Mouse (Mus musculus) liver, embryonic 15.5 days (tissue): ENCODE measurements around the gene Msmp. TPM values are rescaled to one million over a fixed set of nuclear protein-coding genes. Genes with fewer than 3 reads are reported as not detected.
A peak's percentile ranks its signal among the peaks of the same experiment; 100 is the strongest.
"Not testable (repeated sequence)": the region's sequence is repeated elsewhere in the genome, so short reads cannot be mapped to it uniquely, and the experiment has no call there.

Source experiments
- ATAC-seq: fragments of 200-750 bp; cut with Nextera tagmentation; 2 replicates; pipeline ENCODE4 v1.8.0; 2017; ENCODE audit warnings: moderate number of reproducible peaks, mild to moderate bottlenecking, moderate library complexity; ENCODE audit not compliant: insufficient read depth
- H3K27ac ChIP-seq: fragments of 300-500 bp; sonication (generic); replicated peaks from 2 replicates; pipeline ENCODE4 v1.5.1; 2015; ENCODE audit warnings: mild to moderate bottlenecking, inconsistent platforms
- H3K27me3 ChIP-seq: fragments of 300-500 bp; sonication (generic); 2 replicates; pipeline ENCODE4 v1.6.1; 2015; ENCODE audit warnings: mild to moderate bottlenecking, inconsistent platforms
- H3K36me3 ChIP-seq: fragments of 300-500 bp; sonication (generic); replicated peaks from 2 replicates; pipeline ENCODE4 v1.6.1; 2015; ENCODE audit warnings: moderate library complexity, mild to moderate bottlenecking, inconsistent platforms
- H3K4me1 ChIP-seq: fragments of 300-500 bp; sonication (generic); replicated peaks from 2 replicates; pipeline ENCODE4 v1.6.1; 2015; ENCODE audit warnings: inconsistent platforms
- H3K4me2 ChIP-seq: fragments of 300-500 bp; sonication (generic); 2 replicates; pipeline ENCODE4 v1.6.1; 2015; ENCODE audit warnings: moderate library complexity, mild to moderate bottlenecking, inconsistent platforms
- H3K4me3 ChIP-seq: fragments of 300-500 bp; sonication (generic); replicated peaks from 2 replicates; pipeline ENCODE4 v1.5.1; 2015; ENCODE audit warnings: mild to moderate bottlenecking, inconsistent platforms
- H3K9ac ChIP-seq: fragments of 300-500 bp; sonication (generic); 2 replicates; pipeline ENCODE4 v1.6.1; 2015; ENCODE audit warnings: moderate library complexity, mild to moderate bottlenecking, inconsistent platforms
- H3K9me3 ChIP-seq: fragments of 300-500 bp; sonication (generic); replicated peaks from 2 replicates; pipeline ENCODE4 v1.6.1; 2016; ENCODE audit warnings: inconsistent platforms
- WGBS: fragments of 180-500 bp; shearing (Covaris S2); methylation state at CpG from one replicate; pipeline ENCODE4 v1.1.7; 2015; ENCODE audit warnings: mixed read lengths; ENCODE audit not compliant: insufficient replicate concordance; 5-methylcytosine and 5-hydroxymethylcytosine counted together
- polyA plus RNA-seq: library from polyadenylated mRNA; unstranded; fragments of >200 nt; fragmentation: Nextera tagmentation; extraction: Ambion mirVana; gene quantifications from 2 replicates; pipeline ENCODE4 v1.2.1, GENCODE M21; 2015

The Msmp gene
- polyA plus RNA-seq, 1 experiment from 2014 or later: not detected

- Histone ChIP-seq H3K9ac (no peak overlapping the region), H3K4me1 (peaks cover 27% of the 10 kb centered on the region), H3K9me3 (no peaks in the 10 kb centered on the region), H3K27me3 (no peaks in the 10 kb centered on the region), H3K4me2 (peak overlapping the region; percentile 55), H3K27ac (peak overlapping the region; percentile 66), H3K4me3 (no peak overlapping the region; the same call in 1 of the 2 replicates), H3K36me3 (no peaks in the 10 kb centered on the region)
- peak; percentile 72 for ATAC-seq
- WGBS: 40% methylated on average over 3 of the region's 3 CpGs
Observed at GRCm38 (mm10) chr4:43613060-43613730, 28.9 kb upstream of the Msmp start.

GRCm38 (mm10) chr4:43612534-43612933 is 28.2 kb upstream of the Msmp start:
- peak overlapping the region; percentile 55 for H3K4me2 ChIP-seq
- H3K36me3 ChIP-seq: no peaks in the 10 kb centered on the region
- peaks cover 27% of the 10 kb centered on the region for H3K4me1 ChIP-seq
- H3K27ac ChIP-seq: peak overlapping the region; percentile 66
- H3K9ac ChIP-seq: no peak overlapping the region
- H3K27me3 ChIP-seq: no peaks in the 10 kb centered on the region
- peak; percentile 70 for ATAC-seq
- no peaks in the 10 kb centered on the region for H3K9me3 ChIP-seq
- WGBS: 12% methylated on average over 10 of the region's 10 CpGs
- H3K4me3 ChIP-seq: peak overlapping the region; percentile 11

GRCm38 (mm10) chr4:43604751-43605685 is 20.7 kb upstream of the Msmp start:
- H3K4me2 ChIP-seq: peak overlapping the region; percentile 72
- 30% methylated on average over 9 of the region's 9 CpGs for WGBS
- peak; percentile 98 for ATAC-seq
- peak overlapping the region; percentile 94 for H3K27ac ChIP-seq
- H3K9me3 ChIP-seq: no peaks in the 10 kb centered on the region
- peaks cover 62% of the 10 kb centered on the region for H3K4me1 ChIP-seq
- no peaks in the 10 kb centered on the region for H3K27me3 ChIP-seq
- peak overlapping the region; percentile 52 for H3K9ac ChIP-seq
- peak overlapping the region; percentile 24 for H3K4me3 ChIP-seq
- H3K36me3 ChIP-seq: no peaks in the 10 kb centered on the region

GRCm38 (mm10) chr4:43604099-43604498 is 19.8 kb upstream of the Msmp start:
- Histone ChIP-seq H3K27me3 (no peaks in the 10 kb centered on the region), H3K9ac (no peak overlapping the region), H3K4me2 (peak overlapping the region; percentile 72; the same call in 1 of the 2 replicates), H3K4me1 (peaks cover 71% of the 10 kb centered on the region), H3K9me3 (no peaks in the 10 kb centered on the region), H3K4me3 (no peak overlapping the region), H3K36me3 (no peaks in the 10 kb centered on the region), H3K27ac (peak overlapping the region; percentile 94)
- no peak for ATAC-seq
- WGBS: 59% methylated on average over 3 of the region's 3 CpGs

- Histone ChIP-seq H3K4me3 (no peak overlapping the region), H3K4me1 (peaks cover 82% of the 10 kb centered on the region), H3K4me2 (peak overlapping the region; percentile 42)
Observed at GRCm38 (mm10) chr4:43600195-43600934, 16.1 kb upstream of the Msmp start.

GRCm38 (mm10) chr4:43598650-43599380 is 14.5 kb upstream of the Msmp start:
- Histone ChIP-seq H3K4me1 (peaks cover 66% of the 10 kb centered on the region), H3K4me2 (peak overlapping the region; percentile 52), H3K9me3 (no peaks in the 10 kb centered on the region), H3K27ac (peak overlapping the region; percentile 93), H3K36me3 (no peaks in the 10 kb centered on the region), H3K9ac (0 out of 2 replicates have a peak overlapping the region, but pooled peaks have one; percentile 19), H3K27me3 (no peaks in the 10 kb centered on the region), H3K4me3 (no peak overlapping the region)
- WGBS: 41% methylated on average over 7 of the region's 7 CpGs
- peak; percentile 71 for ATAC-seq

More at GRCm38 (mm10) chr4:43600195-43600934, 16.1 kb upstream of the Msmp start:
- 42% methylated on average over 9 of the region's 9 CpGs for WGBS
- H3K9me3 ChIP-seq: no peaks in the 10 kb centered on the region
- no peaks in the 10 kb centered on the region for H3K27me3 ChIP-seq
- no peaks in the 10 kb centered on the region for H3K36me3 ChIP-seq
- H3K27ac ChIP-seq: peak overlapping the region; percentile 93
- 0 out of 2 replicates have a peak overlapping the region, but pooled peaks have one; percentile 11 for H3K9ac ChIP-seq
- no peak for ATAC-seq

GRCm38 (mm10) chr4:43598200-43598599 is 13.9 kb upstream of the Msmp start:
- H3K4me3 ChIP-seq: no peak overlapping the region
- H3K9me3 ChIP-seq: no peaks in the 10 kb centered on the region
- H3K4me2 ChIP-seq: peak overlapping the region; percentile 52
- 0 out of 2 replicates have a peak overlapping the region, but pooled peaks have one; percentile 19 for H3K9ac ChIP-seq
- peak overlapping the region; percentile 93 for H3K27ac ChIP-seq
- peak; percentile 97 for ATAC-seq
- H3K4me1 ChIP-seq: peaks cover 60% of the 10 kb centered on the region
- 23% methylated on average over 4 of the region's 4 CpGs for WGBS
- no peaks in the 10 kb centered on the region for H3K36me3 ChIP-seq
- no peaks in the 10 kb centered on the region for H3K27me3 ChIP-seq

GRCm38 (mm10) chr4:43596597-43596996 is 12.3 kb upstream of the Msmp start:
- H3K9me3 ChIP-seq, H3K4me3 ChIP-seq, H3K4me2 ChIP-seq, H3K27me3 ChIP-seq, H3K36me3 ChIP-seq, H3K9ac ChIP-seq, ATAC-seq: not testable (repeated sequence)
- Histone ChIP-seq H3K27ac (peak overlapping the region; percentile 45; the same call in 1 of the 2 replicates), H3K4me1 (peaks cover 55% of the 10 kb centered on the region)
- 77% methylated on average over 2 of the region's 2 CpGs for WGBS

- no peak overlapping the region for H3K4me2 ChIP-seq
- peaks cover 41% of the 10 kb centered on the region for H3K4me1 ChIP-seq
- H3K27me3 ChIP-seq: no peaks in the 10 kb centered on the region
- H3K4me3 ChIP-seq: no peak overlapping the region
- no peaks in the 10 kb centered on the region for H3K36me3 ChIP-seq
- H3K9me3 ChIP-seq: no peaks in the 10 kb centered on the region
- 59% methylated on average over 3 of the region's 3 CpGs for WGBS
- no peak overlapping the region for H3K27ac ChIP-seq
- no peak overlapping the region for H3K9ac ChIP-seq
- no peak for ATAC-seq
Observed at GRCm38 (mm10) chr4:43593453-43593852, 9.2 kb upstream of the Msmp start.

- H3K27ac ChIP-seq: no peak overlapping the region
- no peaks in the 10 kb centered on the region for H3K36me3 ChIP-seq
- no peak overlapping the region for H3K4me2 ChIP-seq
- WGBS: 62% methylated on average over 3 of the region's 3 CpGs
- no peak for ATAC-seq
- H3K4me1 ChIP-seq: peaks cover 39% of the 10 kb centered on the region
- no peak overlapping the region for H3K4me3 ChIP-seq
- no peaks in the 10 kb centered on the region for H3K9me3 ChIP-seq
- no peak overlapping the region for H3K9ac ChIP-seq
- no peaks in the 10 kb centered on the region for H3K27me3 ChIP-seq
Observed at GRCm38 (mm10) chr4:43591961-43592360, 7.7 kb upstream of the Msmp start.
